Mouse (Mus musculus) kidney, embryonic 14.5 days (tissue): ENCODE measurements around the gene Clec2l. TPM values are rescaled to one million over a fixed set of nuclear protein-coding genes. Genes with fewer than 3 reads are reported as not detected.
A peak's percentile ranks its signal among the peaks of the same experiment; 100 is the strongest.

ENCODE experiments used
- ATAC-seq: fragments of 200-750 bp; cut with Nextera tagmentation; 2 replicates; pipeline ENCODE4 v1.8.0; 2017; ENCODE audit warnings: moderate number of reproducible peaks, mild to moderate bottlenecking, moderate TSS enrichment, moderate library complexity; ENCODE audit not compliant: low FRiP score, low TSS enrichment
- H3K27ac ChIP-seq: fragments of 300-500 bp; sonication (generic); 2 replicates; pipeline ENCODE4 v1.5.1; 2014; ENCODE audit warnings: low read depth, mild to moderate bottlenecking, low read length, moderate library complexity, mixed read lengths
- H3K27me3 ChIP-seq: fragments of 300-500 bp; sonication (generic); 2 replicates; pipeline ENCODE4 v1.6.1; 2014; ENCODE audit warnings: mild to moderate bottlenecking, low read length; ENCODE audit not compliant: control insufficient read depth, insufficient read depth
- H3K36me3 ChIP-seq: fragments of 300-500 bp; sonication (generic); 2 replicates; pipeline ENCODE4 v1.6.1; 2014; ENCODE audit warnings: low read length, mixed read lengths; ENCODE audit not compliant: control insufficient read depth, insufficient read depth
- H3K4me1 ChIP-seq: fragments of 300-500 bp; sonication (generic); 2 replicates; pipeline ENCODE4 v1.6.1; 2014; ENCODE audit warnings: low read length, mixed read lengths; ENCODE audit not compliant: control insufficient read depth, insufficient read depth
- H3K4me2 ChIP-seq: fragments of 300-500 bp; sonication (generic); replicated peaks from 2 replicates; pipeline ENCODE4 v1.6.1; 2014; ENCODE audit warnings: low read depth, mild to moderate bottlenecking, low read length
- H3K4me3 ChIP-seq: fragments of 300-500 bp; sonication (generic); 2 replicates; pipeline ENCODE4 v1.5.1; 2014; ENCODE audit warnings: mild to moderate bottlenecking, low read length
- H3K9ac ChIP-seq: fragments of 300-500 bp; sonication (generic); 2 replicates; pipeline ENCODE4 v1.6.1; 2014; ENCODE audit warnings: low read depth, mild to moderate bottlenecking, low read length, moderate library complexity
- H3K9me3 ChIP-seq: fragments of 300-500 bp; sonication (generic); 2 replicates; pipeline ENCODE4 v1.6.1; 2016; ENCODE audit warnings: low read length; ENCODE audit not compliant: control insufficient read depth
- WGBS: fragments of 180-500 bp; shearing (Covaris S2); extraction: QIAGEN DNeasy Blood & Tissue Kit; methylation state at CpG from one replicate; pipeline ENCODE4 v1.1.7; 2014; 5-methylcytosine and 5-hydroxymethylcytosine counted together
- polyA plus RNA-seq: library from polyadenylated mRNA; unstranded; fragments of >200 nt; fragmentation: Nextera tagmentation; extraction: Ambion mirVana; gene quantifications from 2 replicates; pipeline ENCODE4 v1.2.1, GENCODE M21; 2014

Clec2l gene
- polyA plus RNA-seq, 1 experiment from 2014 or later, result 1.1 TPM

- H3K27me3 ChIP-seq, result no peaks in the 10 kb centered on the region
- no peak overlapping the region for H3K27ac ChIP-seq
- no peaks in the 10 kb centered on the region for H3K36me3 ChIP-seq
- no peaks in the 10 kb centered on the region for H3K9me3 ChIP-seq
- ATAC-seq, result no peak
- H3K9ac ChIP-seq, result no peak overlapping the region
- no peaks in the 10 kb centered on the region for H3K4me1 ChIP-seq
- WGBS, result 74% methylated on average over 2 of the region's 2 CpGs
- no peak overlapping the region for H3K4me3 ChIP-seq
- no peak overlapping the region for H3K4me2 ChIP-seq
Measured at GRCm38 (mm10) chr6:38682532-38682931, 19.7 kb downstream of the Clec2l start.

GRCm38 (mm10) chr6:38687216-38687615 is 24.3 kb downstream of the Clec2l start:
- Histone ChIP-seq H3K27me3 (no peaks in the 10 kb centered on the region), H3K9me3 (no peaks in the 10 kb centered on the region), H3K9ac (no peak overlapping the region), H3K36me3 (peaks cover 7% of the 10 kb centered on the region; the same call in 1 of the 2 replicates), H3K4me2 (no peak overlapping the region), H3K27ac (no peak overlapping the region), H3K4me1 (no peaks in the 10 kb centered on the region), H3K4me3 (no peak overlapping the region)
- 69% methylated on average over 11 of the region's 11 CpGs for WGBS
- no peak for ATAC-seq

GRCm38 (mm10) chr6:38688841-38689240 is 26.0 kb downstream of the Clec2l start:
- Histone ChIP-seq H3K27me3 (no peaks in the 10 kb centered on the region), H3K4me1 (no peaks in the 10 kb centered on the region), H3K4me3 (no peak overlapping the region), H3K27ac (no peak overlapping the region), H3K4me2 (no peak overlapping the region), H3K9ac (no peak overlapping the region), H3K36me3 (peaks cover 12% of the 10 kb centered on the region; the same call in 1 of the 2 replicates), H3K9me3 (no peaks in the 10 kb centered on the region)
- no peak for ATAC-seq
- WGBS, result 91% methylated on average over 8 of the region's 10 CpGs

GRCm38 (mm10) chr6:38690615-38691014 is 27.7 kb downstream of the Clec2l start:
- Histone ChIP-seq H3K4me3 (no peak overlapping the region), H3K9me3 (no peaks in the 10 kb centered on the region), H3K27ac (no peak overlapping the region), H3K36me3 (peaks cover 19% of the 10 kb centered on the region; the same call in 1 of the 2 replicates), H3K4me2 (no peak overlapping the region), H3K9ac (no peak overlapping the region), H3K27me3 (no peaks in the 10 kb centered on the region), H3K4me1 (no peaks in the 10 kb centered on the region)
- 91% methylated on average over 4 of the region's 4 CpGs for WGBS
- ATAC-seq, result no peak

GRCm38 (mm10) chr6:38691052-38691451 is 28.2 kb downstream of the Clec2l start:
- no peaks in the 10 kb centered on the region for H3K4me1 ChIP-seq
- ATAC-seq, result no peak
- no peaks in the 10 kb centered on the region for H3K9me3 ChIP-seq
- no peak overlapping the region for H3K27ac ChIP-seq
- H3K9ac ChIP-seq, result no peak overlapping the region
- no peak overlapping the region for H3K4me3 ChIP-seq
- 91% methylated on average over 5 of the region's 5 CpGs for WGBS
- H3K4me2 ChIP-seq, result no peak overlapping the region
- H3K27me3 ChIP-seq, result no peaks in the 10 kb centered on the region
- peaks cover 19% of the 10 kb centered on the region; the same call in 1 of the 2 replicates for H3K36me3 ChIP-seq

GRCm38 (mm10) chr6:38692556-38692955 is 29.7 kb downstream of the Clec2l start:
- H3K9ac ChIP-seq, result no peak overlapping the region

GRCm38 (mm10) chr6:38695380-38696054 is 32.6 kb downstream of the Clec2l start:
- Histone ChIP-seq H3K9me3 (no peaks in the 10 kb centered on the region), H3K9ac (no peak overlapping the region), H3K27ac (no peak overlapping the region), H3K4me3 (no peak overlapping the region), H3K27me3 (no peaks in the 10 kb centered on the region), H3K36me3 (peaks cover 55% of the 10 kb centered on the region), H3K4me2 (no peak overlapping the region), H3K4me1 (no peaks in the 10 kb centered on the region)
- WGBS, result 24% methylated on average over 9 of the region's 9 CpGs
- peak; percentile 77 for ATAC-seq

More at GRCm38 (mm10) chr6:38692556-38692955, 29.7 kb downstream of the Clec2l start:
- Histone ChIP-seq H3K27me3 (no peaks in the 10 kb centered on the region), H3K36me3 (peaks cover 33% of the 10 kb centered on the region), H3K9me3 (no peaks in the 10 kb centered on the region), H3K4me2 (no peak overlapping the region), H3K4me1 (no peaks in the 10 kb centered on the region), H3K4me3 (no peak overlapping the region), H3K27ac (no peak overlapping the region)
- WGBS, result 87% methylated on average over 6 of the region's 6 CpGs
- no peak for ATAC-seq

- Histone ChIP-seq H3K9me3 (no peaks in the 10 kb centered on the region), H3K4me2 (no peak overlapping the region), H3K27ac (no peak overlapping the region), H3K9ac (no peak overlapping the region), H3K36me3 (peaks cover 62% of the 10 kb centered on the region), H3K4me3 (no peak overlapping the region), H3K4me1 (no peaks in the 10 kb centered on the region), H3K27me3 (no peaks in the 10 kb centered on the region)
- ATAC-seq, result no peak
- 92% methylated on average over 9 of the region's 9 CpGs for WGBS
Measured at GRCm38 (mm10) chr6:38696570-38696969, 33.7 kb downstream of the Clec2l start.

- Histone ChIP-seq H3K9me3 (no peaks in the 10 kb centered on the region), H3K4me3 (no peak overlapping the region), H3K27ac (no peak overlapping the region), H3K9ac (no peak overlapping the region), H3K36me3 (peaks cover 70% of the 10 kb centered on the region), H3K27me3 (no peaks in the 10 kb centered on the region), H3K4me1 (no peaks in the 10 kb centered on the region), H3K4me2 (no peak overlapping the region)
- 91% methylated on average over 18 of the region's 18 CpGs for WGBS
- no peak; the same call in 1 of the 2 replicates for ATAC-seq
Measured at GRCm38 (mm10) chr6:38698233-38698889, 35.5 kb downstream of the Clec2l start.
